Mouse (Mus musculus) liver, postnatal 0 days (tissue): Measurements from ENCODE around the gene Nsg2. TPM values are rescaled to one million over a fixed set of nuclear protein-coding genes. Genes with fewer than 3 reads are reported as not detected.

Experiments
- ATAC-seq: fragments of 200-750 bp; cut with Nextera tagmentation; 2 replicates; pipeline ENCODE4 v1.8.0; 2017; ENCODE audit warnings: mild to moderate bottlenecking, moderate library complexity
- DNase-seq: peaks from one replicate; pipeline ENCODE4 v3.0.0-alpha.2; 2016
- H3K27ac ChIP-seq: fragments of 300-500 bp; sonication (generic); 2 replicates; pipeline ENCODE4 v1.5.1; 2014; ENCODE audit warnings: antibody characterized with exemption, moderate library complexity, mild to moderate bottlenecking, low read depth
- H3K27me3 ChIP-seq: fragments of 300-500 bp; sonication (generic); 2 replicates; pipeline ENCODE4 v1.6.1; 2014; ENCODE audit warnings: low read length, control low read depth, mixed read lengths; ENCODE audit not compliant: insufficient read depth
- H3K36me3 ChIP-seq: fragments of 300-500 bp; sonication (generic); replicated peaks from 2 replicates; pipeline ENCODE4 v1.6.1; 2014; ENCODE audit warnings: mild to moderate bottlenecking, control low read depth, low read length, moderate library complexity, mixed read lengths; ENCODE audit not compliant: insufficient read depth
- H3K4me1 ChIP-seq: fragments of 300-500 bp; sonication (generic); 2 replicates; pipeline ENCODE4 v1.6.1; 2014; ENCODE audit warnings: antibody characterized with exemption, mild to moderate bottlenecking, control low read depth; ENCODE audit not compliant: insufficient read depth
- H3K4me2 ChIP-seq: fragments of 300-500 bp; sonication (generic); 2 replicates; pipeline ENCODE4 v1.6.1; 2014; ENCODE audit warnings: low read depth, mild to moderate bottlenecking, low read length, moderate library complexity, mixed read lengths
- H3K4me3 ChIP-seq: fragments of 300-500 bp; sonication (generic); 2 replicates; pipeline ENCODE4 v1.5.1; 2014; ENCODE audit warnings: low read depth, low read length
- H3K9ac ChIP-seq: fragments of 300-500 bp; sonication (generic); replicated peaks from 2 replicates; pipeline ENCODE4 v1.6.1; 2014; ENCODE audit warnings: mild to moderate bottlenecking, moderate library complexity
- H3K9me3 ChIP-seq: fragments of 300-500 bp; sonication (generic); 2 replicates; pipeline ENCODE4 v1.6.1; 2016; ENCODE audit warnings: mild to moderate bottlenecking, control low read depth, low read length, mixed read lengths
- CTCF ChIP-seq: sonication (generic); IDR thresholded peaks from 2 replicates; pipeline ENCODE4 v1.5.1; 2016; ENCODE audit warnings: antibody characterized with exemption, low read depth
- EP300 ChIP-seq: IDR thresholded peaks from 2 replicates; pipeline ENCODE4 v1.6.1; 2016; ENCODE audit warnings: antibody characterized with exemption, low read depth, mild to moderate bottlenecking
- WGBS: fragments of 180-500 bp; shearing (Covaris S2); extraction: QIAGEN DNeasy Blood & Tissue Kit; methylation state at CpG from one replicate; pipeline ENCODE4 v1.1.7; 2014; ENCODE audit not compliant: insufficient replicate concordance; 5-methylcytosine and 5-hydroxymethylcytosine counted together
- polyA plus RNA-seq: library from polyadenylated mRNA; unstranded; fragments of >200 nt; fragmentation: Nextera tagmentation; extraction: Ambion mirVana; gene quantifications from 2 replicates; pipeline ENCODE4 v1.2.1, GENCODE M21; 2015

Gene Nsg2
- polyA plus RNA-seq, 1 experiment from 2014 or later = not detected

- WGBS = 76% methylated on average over 9 of the region's 9 CpGs
- Histone ChIP-seq H3K27me3 (no peaks in the 10 kb centered on the region), H3K4me3 (no peak overlapping the region), H3K36me3 (no peaks in the 10 kb centered on the region), H3K9ac (no peak overlapping the region), H3K27ac (no peak overlapping the region), H3K4me1 (no peaks in the 10 kb centered on the region), H3K4me2 (no peak overlapping the region), H3K9me3 (no peaks in the 10 kb centered on the region)
- ATAC-seq = no peak
- DNase-seq = no peak
- TF ChIP-seq EP300 (no peak), CTCF (no peak)
These were observed 31.8 kb downstream of the Nsg2 start for GRCm38 (mm10) chr11:32032053-32032452.

- H3K4me1 ChIP-seq = no peaks in the 10 kb centered on the region
- DNase-seq (no peak), ATAC-seq (no peak)
- no peaks in the 10 kb centered on the region for H3K36me3 ChIP-seq
- TF ChIP-seq EP300 (no peak), CTCF (no peak)
- no peak overlapping the region for H3K27ac ChIP-seq
- H3K4me3 ChIP-seq = no peak overlapping the region
- WGBS = 79% methylated on average over 5 of the region's 5 CpGs
- no peak overlapping the region for H3K4me2 ChIP-seq
- H3K9ac ChIP-seq = no peak overlapping the region
- H3K27me3 ChIP-seq = no peaks in the 10 kb centered on the region
- no peaks in the 10 kb centered on the region for H3K9me3 ChIP-seq
These were observed 35.6 kb downstream of the Nsg2 start for GRCm38 (mm10) chr11:32035831-32036230.

- DNase-seq = no peak
- TF ChIP-seq EP300 (no peak), CTCF (no peak)
- H3K27ac ChIP-seq = no peak overlapping the region
- H3K27me3 ChIP-seq = no peaks in the 10 kb centered on the region
- H3K4me1 ChIP-seq = no peaks in the 10 kb centered on the region
- WGBS = 45% methylated on average over 4 of the region's 4 CpGs
- no peak overlapping the region for H3K9ac ChIP-seq
- no peak for ATAC-seq
- H3K9me3 ChIP-seq = no peaks in the 10 kb centered on the region
- no peak overlapping the region for H3K4me2 ChIP-seq
- H3K36me3 ChIP-seq = no peaks in the 10 kb centered on the region
- no peak overlapping the region for H3K4me3 ChIP-seq
These were observed 39.4 kb downstream of the Nsg2 start for GRCm38 (mm10) chr11:32039656-32040055.

- no peak overlapping the region for H3K4me2 ChIP-seq
- no peaks in the 10 kb centered on the region for H3K9me3 ChIP-seq
- no peaks in the 10 kb centered on the region for H3K27me3 ChIP-seq
- H3K27ac ChIP-seq = no peak overlapping the region
- no peaks in the 10 kb centered on the region for H3K4me1 ChIP-seq
- DNase-seq (no peak), ATAC-seq (no peak)
- H3K9ac ChIP-seq = no peak overlapping the region
- no peak overlapping the region for H3K4me3 ChIP-seq
- WGBS = 83% methylated on average over 11 of the region's 11 CpGs
- no peak for TF ChIP-seq EP300
- TF ChIP-seq CTCF = no peak
- H3K36me3 ChIP-seq = no peaks in the 10 kb centered on the region
These were observed 57.1 kb downstream of the Nsg2 start for GRCm38 (mm10) chr11:32057389-32057788.

- no peak for TF ChIP-seq EP300
- no peak for TF ChIP-seq CTCF
- WGBS = 83% methylated on average over 13 of the region's 13 CpGs
- Histone ChIP-seq H3K4me2 (no peak overlapping the region), H3K4me3 (no peak overlapping the region), H3K9me3 (no peaks in the 10 kb centered on the region), H3K27me3 (no peaks in the 10 kb centered on the region), H3K4me1 (no peaks in the 10 kb centered on the region), H3K9ac (no peak overlapping the region), H3K36me3 (no peaks in the 10 kb centered on the region), H3K27ac (no peak overlapping the region)
- DNase-seq = no peak
- no peak for ATAC-seq
These were observed 57.6 kb downstream of the Nsg2 start for GRCm38 (mm10) chr11:32057861-32058260.

- Histone ChIP-seq H3K4me3 (no peak overlapping the region), H3K9me3 (no peaks in the 10 kb centered on the region), H3K36me3 (no peaks in the 10 kb centered on the region), H3K27ac (no peak overlapping the region), H3K4me2 (no peak overlapping the region), H3K4me1 (no peaks in the 10 kb centered on the region), H3K9ac (no peak overlapping the region), H3K27me3 (no peaks in the 10 kb centered on the region)
- DNase-seq = no peak
- WGBS = 69% methylated on average over 2 of the region's 2 CpGs
- TF ChIP-seq EP300 (no peak), CTCF (no peak)
- ATAC-seq = no peak
These were observed 60.8 kb downstream of the Nsg2 start for GRCm38 (mm10) chr11:32061020-32061419.

GRCm38 (mm10) chr11:32061874-32062273 lies 61.6 kb downstream of the Nsg2 start:
- WGBS = 80% methylated on average over 10 of the region's 10 CpGs
- TF ChIP-seq EP300 = no peak
- no peak for TF ChIP-seq CTCF

More at GRCm38 (mm10) chr11:32061874-32062273, 61.6 kb downstream of the Nsg2 start:
- Histone ChIP-seq H3K36me3 (no peaks in the 10 kb centered on the region), H3K27me3 (no peaks in the 10 kb centered on the region), H3K4me2 (no peak overlapping the region), H3K4me1 (no peaks in the 10 kb centered on the region), H3K9ac (no peak overlapping the region), H3K4me3 (no peak overlapping the region), H3K27ac (no peak overlapping the region), H3K9me3 (no peaks in the 10 kb centered on the region)
- ATAC-seq (no peak), DNase-seq (no peak)
